Mouse (Mus musculus): ENCODE measurements at regions not wholly inside any gene's neighbourhood (a gene's known extent, or its start where the extent isn't known, plus 50 kb on each side); places are given as distances from the start of the nearest gene placed in this dataset.

- no peak for TF ChIP-seq CTCF (conservative IDR thresholded peaks at IDR 0.05; ENCODE audit: low read length)
- peak; percentile 97 for TF ChIP-seq NANOG (IDR thresholded peaks at IDR 0.05; ENCODE audit: borderline replicate concordance, low read length)
- TF ChIP-seq POU5F1 (IDR thresholded peaks at IDR 0.05; ENCODE audit: borderline replicate concordance, low read length) = peak; percentile 98
These were observed 776.2 kb upstream of the Vwc2 start for GRCm38 (mm10) chr11:10337781-10338180.

All from E14TG2a.4 (cell line).